Mouse (Mus musculus) ES-Bruce4 (cell line): ENCODE results near the gene Olfr1196. TPM values are rescaled to one million over a fixed set of nuclear protein-coding genes. Genes with fewer than 3 reads are reported as not detected.
"Not testable (repeated sequence)": the region's sequence is repeated elsewhere in the genome, so short reads cannot be mapped to it uniquely, and the experiment has no call there.

Experiments
- H3K27ac ChIP-seq: 2 replicates; pipeline ENCODE4 v1.5.1; 2012; ENCODE audit warnings: low read length, inconsistent platforms; ENCODE audit not compliant: insufficient read depth
- H3K27me3 ChIP-seq: 2 replicates; pipeline ENCODE4 v1.6.1; 2012; ENCODE audit warnings: mild to moderate bottlenecking, low read length, inconsistent platforms; ENCODE audit not compliant: control insufficient read depth, poor library complexity, insufficient read depth, severe bottlenecking
- H3K36me3 ChIP-seq: 2 replicates; pipeline ENCODE4 v1.6.1; 2012; ENCODE audit warnings: inconsistent platforms, mild to moderate bottlenecking, low read length, moderate library complexity; ENCODE audit not compliant: control insufficient read depth, poor library complexity, insufficient read depth, severe bottlenecking
- H3K4me1 ChIP-seq: one replicate; pipeline ENCODE4 v1.8.1; 2011; ENCODE audit warnings: low read length; ENCODE audit not compliant: control insufficient read depth, insufficient read depth
- H3K4me3 ChIP-seq: 2 replicates; pipeline ENCODE4 v1.5.1; 2011; ENCODE audit warnings: low read depth, mild to moderate bottlenecking, low read length
- H3K9ac ChIP-seq: 2 replicates; pipeline ENCODE4 v1.6.1; 2012; ENCODE audit warnings: low read depth, mild to moderate bottlenecking, inconsistent platforms; ENCODE audit not compliant: poor library complexity, severe bottlenecking
- H3K9me3 ChIP-seq: replicated peaks from 2 replicates; pipeline ENCODE4 v1.6.1; 2012; ENCODE audit warnings: mild to moderate bottlenecking, low read length, inconsistent platforms; ENCODE audit not compliant: control insufficient read depth, poor library complexity, insufficient read depth, severe bottlenecking
- CTCF ChIP-seq: IDR thresholded peaks from one replicate; pipeline ENCODE4 v1.8.1; 2011; ENCODE audit warnings: low read depth, low read length
- EP300 ChIP-seq: IDR thresholded peaks from 2 replicates; pipeline ENCODE4 v1.6.1; 2011; ENCODE audit warnings: low read depth, low read length; ENCODE audit not compliant: insufficient read depth
- POLR2A ChIP-seq: IDR thresholded peaks from one replicate; pipeline ENCODE4 v1.8.1; 2011; ENCODE audit warnings: low read length; ENCODE audit not compliant: insufficient read depth
- polyA plus RNA-seq: library from polyadenylated mRNA; stranded (reverse); fragments of >200 nt; gene quantifications from 2 replicates; pipeline ENCODE4 v1.2.4, GENCODE M21; 2011; ENCODE audit warnings: low read depth; ENCODE audit not compliant: missing spikeins, insufficient read depth, insufficient read length

Gene Olfr1196
- polyA plus RNA-seq: not detected in 2 replicates

DNA sequence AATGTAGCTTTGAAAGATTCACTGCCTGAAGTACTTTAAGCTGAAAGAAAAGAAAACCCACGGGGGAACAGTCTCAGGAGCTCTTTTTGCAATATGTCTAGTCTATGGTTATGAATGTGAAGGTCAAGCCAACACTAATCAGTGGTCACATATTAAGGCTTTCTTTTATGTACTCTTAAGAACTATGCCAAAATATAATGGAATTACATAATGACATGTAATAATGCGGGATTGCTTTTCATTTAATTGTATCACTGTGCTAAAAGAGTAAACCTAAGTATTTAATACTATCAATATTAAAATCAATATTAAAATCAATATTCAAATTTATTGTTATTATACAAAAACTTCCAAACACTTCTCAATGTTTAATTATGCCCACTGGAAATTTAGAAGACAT lies at the start of gene Olfr1196:
Gene Olfr1196 (minus strand): TSS at position 101 of the 400 bp plus-strand sequence.
- no peaks in the 10 kb centered on the region for H3K9me3 ChIP-seq
- H3K4me1 ChIP-seq: no peaks in the 10 kb centered on the region
- no peak within 1 kb of the TSS for H3K4me3 ChIP-seq
- H3K27me3 ChIP-seq: no peaks in the 10 kb centered on the region
- no peak for TF ChIP-seq CTCF
- no peak for TF ChIP-seq EP300
- no peak for TF ChIP-seq POLR2A
- H3K9ac ChIP-seq: no peak within 1 kb of the TSS
- no peak within 1 kb of the TSS for H3K27ac ChIP-seq
- no peaks in the 10 kb centered on the region for H3K36me3 ChIP-seq

DNA sequence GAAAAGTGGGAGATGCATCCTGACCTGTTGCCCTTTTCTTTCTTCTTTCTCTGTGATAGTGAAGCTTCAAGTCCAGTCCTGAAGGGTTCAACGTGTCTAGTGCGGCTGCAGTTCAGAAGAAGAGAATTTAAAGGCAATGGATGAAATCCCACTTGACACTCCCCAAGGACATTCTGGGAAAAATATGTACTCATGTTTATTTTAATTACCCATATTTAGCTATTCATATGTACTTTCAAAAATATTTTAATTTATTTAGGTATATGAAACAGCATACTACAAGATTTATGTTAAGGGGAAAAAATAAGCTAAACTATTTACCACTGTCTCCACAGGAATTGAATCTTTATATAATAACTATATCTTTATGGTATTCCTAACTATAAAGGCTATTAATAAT lies 46.9 kb upstream of the Olfr1196 start, which contains the start of gene Olfr1198:
Gene Olfr1198 (minus strand): TSS at position 101 of the 400 bp plus-strand sequence.
- Histone ChIP-seq H3K27ac (no peak within 1 kb of the TSS), H3K9ac (no peak within 1 kb of the TSS), H3K9me3 (no peaks in the 10 kb centered on the region), H3K36me3 (no peaks in the 10 kb centered on the region), H3K27me3 (no peaks in the 10 kb centered on the region), H3K4me3 (no peak within 1 kb of the TSS), H3K4me1 (no peaks in the 10 kb centered on the region)
- TF ChIP-seq POLR2A (no peak), CTCF (no peak), EP300 (no peak)

DNA sequence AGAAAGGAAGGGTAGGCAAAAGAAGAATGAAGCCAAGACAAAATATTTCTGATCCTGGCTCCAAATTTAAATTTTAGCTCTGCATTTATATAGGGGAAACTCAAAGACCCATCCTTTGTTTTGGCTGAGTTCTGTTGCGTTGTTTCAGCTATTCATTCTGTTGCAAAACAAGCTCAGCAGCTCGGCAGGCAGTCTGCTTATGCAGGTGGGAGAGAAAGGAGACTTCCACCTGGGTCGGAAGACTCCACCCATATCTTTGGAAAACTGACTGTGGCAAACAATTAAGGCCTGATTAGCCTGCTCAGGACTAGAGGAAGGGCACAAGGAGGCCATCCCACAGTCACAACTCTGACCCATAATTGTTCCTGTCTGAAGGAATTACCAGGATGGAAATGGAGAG lies 39.0 kb upstream of the Olfr1196 start:
- no peak overlapping the region for H3K27ac ChIP-seq
- no peak overlapping the region for H3K4me3 ChIP-seq
- H3K36me3 ChIP-seq: no peaks in the 10 kb centered on the region
- H3K27me3 ChIP-seq: no peaks in the 10 kb centered on the region
- no peak overlapping the region for H3K9ac ChIP-seq
- no peaks in the 10 kb centered on the region for H3K4me1 ChIP-seq
- H3K9me3 ChIP-seq: peaks cover 6% of the 10 kb centered on the region
- TF ChIP-seq CTCF: no peak
- no peak for TF ChIP-seq EP300
- TF ChIP-seq POLR2A: no peak

DNA sequence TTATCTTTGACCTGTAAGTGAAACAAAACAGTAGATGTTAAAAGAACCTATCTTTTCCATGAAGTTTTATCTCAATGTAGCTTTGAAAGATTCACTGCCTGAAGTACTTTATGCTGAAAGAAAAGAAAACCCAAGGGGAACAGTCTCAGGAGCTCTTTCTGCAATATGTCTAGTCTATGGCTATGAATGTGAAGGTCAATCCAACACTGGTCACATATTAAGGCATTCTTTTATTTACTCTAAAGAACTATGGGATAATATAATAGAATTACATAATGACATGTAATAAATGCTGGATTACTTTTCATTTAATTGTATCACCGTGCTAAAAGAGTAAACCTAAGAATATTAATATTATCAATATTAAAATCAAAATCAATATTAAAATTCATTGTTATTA lies 27.9 kb upstream of the Olfr1196 start, which contains the start of gene Olfr1197:
Gene Olfr1197 (minus strand): TSS at position 101 of the 400 bp plus-strand sequence.
- H3K27me3 ChIP-seq: no peaks in the 10 kb centered on the region

DNA sequence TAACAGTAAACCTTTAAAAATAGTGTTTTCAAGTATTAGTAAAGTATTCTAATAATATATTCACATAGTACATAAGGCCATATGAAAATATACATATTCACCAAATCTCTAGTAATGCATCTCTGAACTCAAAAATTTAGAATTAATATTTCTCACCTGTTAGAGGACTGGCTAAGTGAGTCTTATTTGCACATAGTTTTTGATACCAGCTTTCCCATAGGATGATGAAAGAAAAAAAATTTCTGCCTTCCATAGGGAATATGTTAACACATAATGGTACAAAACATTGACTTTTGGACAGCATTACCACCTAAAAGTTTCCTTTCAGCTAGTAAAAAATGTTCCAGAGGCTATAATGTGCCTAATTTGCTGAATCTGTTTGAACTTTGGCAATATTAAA lies 15.3 kb downstream of the Olfr1196 start, which contains the start of gene Olfr1195:
Gene Olfr1195 (minus strand): TSS at position 101 of the 400 bp plus-strand sequence.
- H3K4me3 ChIP-seq: no peak within 1 kb of the TSS
- TF ChIP-seq EP300 (no peak), POLR2A (no peak), CTCF (no peak)

More for the DNA sequence above, 27.9 kb upstream of the Olfr1196 start, which contains the start of gene Olfr1197:
- H3K4me3 ChIP-seq: no peak within 1 kb of the TSS
- TF ChIP-seq POLR2A: no peak
- TF ChIP-seq CTCF: no peak
- no peak for TF ChIP-seq EP300
- H3K27ac ChIP-seq: no peak within 1 kb of the TSS
- no peaks in the 10 kb centered on the region for H3K9me3 ChIP-seq
- H3K36me3 ChIP-seq: no peaks in the 10 kb centered on the region
- no peak within 1 kb of the TSS for H3K9ac ChIP-seq
- H3K4me1 ChIP-seq: no peaks in the 10 kb centered on the region

DNA sequence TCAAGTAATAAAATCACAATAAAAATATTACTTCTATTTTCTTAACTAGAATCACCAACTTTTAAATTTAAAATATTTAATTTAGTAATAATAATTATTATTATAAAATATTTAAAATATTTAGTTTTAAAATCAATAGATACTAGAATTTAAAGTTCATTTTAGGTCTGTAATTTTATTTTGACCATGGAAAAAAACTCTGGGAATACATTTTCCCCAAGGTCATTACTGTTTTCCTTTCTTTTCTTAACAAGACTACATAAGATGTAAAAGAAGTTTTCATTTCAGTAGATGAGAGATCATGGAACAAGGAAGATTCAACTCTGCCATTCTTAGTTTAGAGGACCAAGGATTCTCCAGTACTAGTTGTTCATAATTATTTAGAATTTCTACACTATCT lies 29.1 kb downstream of the Olfr1196 start, which contains the start of gene Olfr1193:
Gene Olfr1193 (plus strand): TSS at position 301 of the 400 bp plus-strand sequence.
- not testable (repeated sequence) for H3K9me3 ChIP-seq, H3K9ac ChIP-seq, H3K27me3 ChIP-seq, H3K4me3 ChIP-seq, H3K36me3 ChIP-seq, H3K4me1 ChIP-seq, H3K27ac ChIP-seq

More for the DNA sequence above, 15.3 kb downstream of the Olfr1196 start, which contains the start of gene Olfr1195:
- Histone ChIP-seq H3K27me3 (no peaks in the 10 kb centered on the region), H3K9ac (no peak within 1 kb of the TSS), H3K4me1 (no peaks in the 10 kb centered on the region), H3K27ac (no peak within 1 kb of the TSS), H3K36me3 (no peaks in the 10 kb centered on the region), H3K9me3 (no peaks in the 10 kb centered on the region)
